Mouse (Mus musculus): ENCODE results near the gene Pde6d. TPM values are rescaled to one million over a fixed set of nuclear protein-coding genes. Genes with fewer than 3 reads are reported as not detected.
A peak's percentile ranks its signal among the peaks of the same experiment; 100 is the strongest.
"Not testable (repeated sequence)": the region's sequence is repeated elsewhere in the genome, so short reads cannot be mapped to it uniquely, and the experiment has no call there.

Gene Pde6d
- polyA plus RNA-seq, 1 experiment from 2014 or later: 31.5 TPM

DNA sequence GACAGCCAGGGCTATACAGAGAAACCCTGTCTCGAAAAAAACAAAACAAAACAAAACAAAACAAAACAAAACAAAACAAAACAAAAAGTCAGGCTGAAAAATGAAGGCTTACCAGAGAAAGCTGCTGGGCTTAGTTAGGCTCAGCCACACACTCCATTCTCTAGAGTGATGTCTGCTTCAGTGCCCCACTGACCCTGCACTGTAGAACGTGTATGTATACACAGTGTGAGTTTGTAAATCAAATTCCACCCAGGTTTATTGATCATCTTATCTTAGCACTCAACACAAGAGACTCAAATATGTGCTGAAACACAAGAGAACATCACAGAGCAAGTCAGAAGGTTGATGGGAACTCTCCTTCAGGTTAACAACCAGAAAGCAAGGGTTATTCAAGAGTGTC lies 14.0 kb downstream of the Pde6d start:
- no peaks in the 10 kb centered on the region for H3K9me3 ChIP-seq (replicated peaks)
- peaks cover 7% of the 10 kb centered on the region; the same call in 1 of the 2 replicates for H3K4me1 ChIP-seq (replicated peaks)
- no peak for ATAC-seq (ENCODE audit: low read depth)
- H3K4me3 ChIP-seq (replicated peaks): no peak overlapping the region
- no peak overlapping the region for H3K4me2 ChIP-seq
- 65% methylated on average over 2 of the region's 2 CpGs for WGBS (ENCODE audit: insufficient replicate concordance)
- H3K36me3 ChIP-seq: no peaks in the 10 kb centered on the region; the same call in 1 of the 2 replicates
- no peaks in the 10 kb centered on the region for H3K27me3 ChIP-seq
- H3K27ac ChIP-seq: no peak overlapping the region
- no peak for DNase-seq
- H3K9ac ChIP-seq: no peak overlapping the region

- H3K4me2 ChIP-seq: no peak overlapping the region
- H3K9ac ChIP-seq: no peak overlapping the region
- 53% methylated on average over 2 of the region's 2 CpGs for WGBS (ENCODE audit: insufficient replicate concordance)
- no peaks in the 10 kb centered on the region; the same call in 1 of the 2 replicates for H3K36me3 ChIP-seq
- no peak overlapping the region for H3K4me3 ChIP-seq (replicated peaks)
- ATAC-seq (ENCODE audit: low read depth): peak; percentile 41; the same call in 1 of the 2 replicates
- H3K27ac ChIP-seq: no peak overlapping the region
- no peak for DNase-seq
- no peaks in the 10 kb centered on the region for H3K27me3 ChIP-seq
- peaks cover 21% of the 10 kb centered on the region for H3K4me1 ChIP-seq (replicated peaks)
- no peaks in the 10 kb centered on the region for H3K9me3 ChIP-seq (replicated peaks)
Observed at GRCm38 (mm10) chr1:86562663-86563062, 19.8 kb downstream of the Pde6d start.

- H3K4me3 ChIP-seq (replicated peaks): no peak overlapping the region
- WGBS (ENCODE audit: insufficient replicate concordance): 72% methylated on average over 3 of the region's 3 CpGs
- H3K27me3 ChIP-seq: no peaks in the 10 kb centered on the region
- H3K27ac ChIP-seq: no peak overlapping the region
- ATAC-seq (ENCODE audit: low read depth): no peak
- H3K4me2 ChIP-seq: no peak overlapping the region
- H3K9me3 ChIP-seq (replicated peaks): no peaks in the 10 kb centered on the region
- H3K4me1 ChIP-seq (replicated peaks): peaks cover 20% of the 10 kb centered on the region
- DNase-seq: no peak
- H3K36me3 ChIP-seq: peaks cover 5% of the 10 kb centered on the region
- H3K9ac ChIP-seq: no peak overlapping the region
Observed at GRCm38 (mm10) chr1:86559232-86559631, 23.2 kb downstream of the Pde6d start.

GRCm38 (mm10) chr1:86557872-86558271 lies 24.6 kb downstream of the Pde6d start:
- peak; percentile 18 for DNase-seq
- 27% methylated on average over 7 of the region's 7 CpGs for WGBS (ENCODE audit: insufficient replicate concordance)
- ATAC-seq (ENCODE audit: low read depth): peak; percentile 64

DNA sequence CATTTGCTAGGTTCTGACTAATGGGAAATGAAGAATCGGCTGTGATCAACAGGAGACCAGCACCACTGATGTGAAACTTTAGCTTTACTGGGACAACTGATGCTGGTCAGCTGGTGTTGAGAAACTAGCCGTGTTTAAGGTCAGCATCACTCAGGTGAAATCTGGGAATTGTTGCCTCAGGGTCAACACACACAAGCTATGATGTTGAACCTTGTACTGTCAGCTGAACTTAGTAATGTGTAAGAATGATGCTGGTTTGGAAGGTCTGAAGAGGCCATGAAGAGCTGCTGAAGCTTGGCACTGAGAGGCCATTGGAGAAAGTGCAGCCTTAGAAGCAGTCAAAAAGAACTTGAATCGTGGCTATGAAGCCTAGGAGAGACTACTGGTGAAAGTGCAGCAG lies 26.8 kb downstream of the Pde6d start:
- Histone ChIP-seq H3K9ac (no peak overlapping the region), H3K4me1 (replicated peaks) (peaks cover 30% of the 10 kb centered on the region), H3K27ac (no peak overlapping the region), H3K4me3 (replicated peaks) (no peak overlapping the region), H3K4me2 (no peak overlapping the region), H3K9me3 (replicated peaks) (no peaks in the 10 kb centered on the region), H3K27me3 (no peaks in the 10 kb centered on the region), H3K36me3 (peaks cover 5% of the 10 kb centered on the region)
- no peak for ATAC-seq (ENCODE audit: low read depth)
- 77% methylated on average over 3 of the region's 3 CpGs for WGBS (ENCODE audit: insufficient replicate concordance)
- DNase-seq: no peak

More at GRCm38 (mm10) chr1:86557872-86558271, 24.6 kb downstream of the Pde6d start:
- peaks cover 5% of the 10 kb centered on the region for H3K36me3 ChIP-seq
- H3K27ac ChIP-seq: peak overlapping the region; percentile 50
- no peaks in the 10 kb centered on the region for H3K27me3 ChIP-seq
- H3K4me1 ChIP-seq (replicated peaks): peaks cover 20% of the 10 kb centered on the region
- peak overlapping the region; percentile 28; the same call in 1 of the 2 replicates for H3K9ac ChIP-seq
- no peak overlapping the region for H3K4me3 ChIP-seq (replicated peaks)
- H3K9me3 ChIP-seq (replicated peaks): no peaks in the 10 kb centered on the region
- peak overlapping the region; percentile 29 for H3K4me2 ChIP-seq

- ATAC-seq (ENCODE audit: low read depth) (no peak), DNase-seq (no peak)
- H3K4me1 ChIP-seq (replicated peaks): peaks cover 21% of the 10 kb centered on the region
- H3K9me3 ChIP-seq (replicated peaks): no peaks in the 10 kb centered on the region
- no peak overlapping the region for H3K4me3 ChIP-seq (replicated peaks)
- H3K27ac ChIP-seq: no peak overlapping the region
- H3K36me3 ChIP-seq: peaks cover 4% of the 10 kb centered on the region
- no peak overlapping the region for H3K9ac ChIP-seq
- H3K4me2 ChIP-seq: no peak overlapping the region
- 84% methylated on average over 2 of the region's 2 CpGs for WGBS (ENCODE audit: insufficient replicate concordance)
- H3K27me3 ChIP-seq: no peaks in the 10 kb centered on the region
Observed at GRCm38 (mm10) chr1:86551877-86552276, 30.6 kb downstream of the Pde6d start.

GRCm38 (mm10) chr1:86551299-86551698 lies 31.1 kb downstream of the Pde6d start:
- Histone ChIP-seq H3K4me2 (no peak overlapping the region), H3K36me3 (peaks cover 4% of the 10 kb centered on the region; the same call in 1 of the 2 replicates), H3K4me1 (replicated peaks) (peaks cover 21% of the 10 kb centered on the region), H3K9ac (no peak overlapping the region), H3K27ac (no peak overlapping the region), H3K4me3 (replicated peaks) (no peak overlapping the region), H3K27me3 (no peaks in the 10 kb centered on the region), H3K9me3 (replicated peaks) (no peaks in the 10 kb centered on the region)
- no peak for ATAC-seq (ENCODE audit: low read depth)
- DNase-seq: no peak
- WGBS (ENCODE audit: insufficient replicate concordance): 57% methylated on average over 4 of the region's 4 CpGs

DNA sequence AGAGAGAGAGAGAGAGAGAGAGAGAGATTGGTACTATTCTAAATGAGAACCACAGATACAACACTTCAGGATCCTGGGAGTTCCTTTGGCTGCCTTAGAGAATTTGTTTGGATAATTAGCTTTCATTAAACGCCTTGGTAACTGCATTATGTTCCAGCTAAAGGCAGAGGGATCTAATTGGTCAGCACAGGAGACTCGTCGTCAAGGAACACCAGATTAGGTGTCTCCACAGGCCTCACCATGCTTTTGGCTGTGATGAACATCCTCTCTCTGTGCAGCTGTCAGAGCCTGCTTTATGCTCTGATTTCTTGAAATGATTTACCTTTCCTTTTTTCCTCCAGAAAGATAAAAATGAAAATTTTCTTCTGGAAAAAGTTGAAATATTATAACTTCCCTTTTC lies 35.6 kb downstream of the Pde6d start:
- Histone ChIP-seq H3K4me3 (replicated peaks) (no peak overlapping the region), H3K9ac (no peak overlapping the region), H3K4me2 (no peak overlapping the region), H3K4me1 (replicated peaks) (peaks cover 24% of the 10 kb centered on the region), H3K36me3 (peaks cover 42% of the 10 kb centered on the region), H3K27me3 (no peaks in the 10 kb centered on the region), H3K27ac (no peak overlapping the region), H3K9me3 (replicated peaks) (no peaks in the 10 kb centered on the region)
- 70% methylated on average over 3 of the region's 3 CpGs for WGBS (ENCODE audit: insufficient replicate concordance)
- DNase-seq (no peak), ATAC-seq (ENCODE audit: low read depth) (no peak)

GRCm38 (mm10) chr1:86542584-86542983 lies 39.8 kb downstream of the Pde6d start:
- Histone ChIP-seq H3K4me2 (no peak overlapping the region), H3K4me3 (replicated peaks) (no peak overlapping the region), H3K27me3 (no peaks in the 10 kb centered on the region), H3K4me1 (replicated peaks) (peaks cover 11% of the 10 kb centered on the region), H3K36me3 (peaks cover 44% of the 10 kb centered on the region), H3K9me3 (replicated peaks) (no peaks in the 10 kb centered on the region), H3K27ac (peak overlapping the region; percentile 50; the same call in 1 of the 2 replicates), H3K9ac (no peak overlapping the region)
- WGBS (ENCODE audit: insufficient replicate concordance): 29% methylated on average over 2 of the region's 2 CpGs
- DNase-seq: no peak
- ATAC-seq (ENCODE audit: low read depth): peak; percentile 56

GRCm38 (mm10) chr1:86539583-86539982 lies 42.8 kb downstream of the Pde6d start:
- WGBS (ENCODE audit: insufficient replicate concordance): 76% methylated on average over 12 of the region's 12 CpGs
- ATAC-seq (ENCODE audit: low read depth); H3K4me3 ChIP-seq (replicated peaks); H3K9ac ChIP-seq; H3K27me3 ChIP-seq; H3K9me3 ChIP-seq (replicated peaks); H3K27ac ChIP-seq; H3K4me2 ChIP-seq; DNase-seq: not testable (repeated sequence)
- Histone ChIP-seq H3K4me1 (replicated peaks) (peaks cover 11% of the 10 kb centered on the region), H3K36me3 (peaks cover 29% of the 10 kb centered on the region)

GRCm38 (mm10) chr1:86538383-86538782 lies 44.0 kb downstream of the Pde6d start:
- peak; percentile 20 for DNase-seq
- 70% methylated on average over 3 of the region's 3 CpGs for whole genome bisulfite sequencing (ENCODE audit: insufficient replicate concordance)
- H3K36me3 ChIP-seq: peaks cover 22% of the 10 kb centered on the region

DNA sequence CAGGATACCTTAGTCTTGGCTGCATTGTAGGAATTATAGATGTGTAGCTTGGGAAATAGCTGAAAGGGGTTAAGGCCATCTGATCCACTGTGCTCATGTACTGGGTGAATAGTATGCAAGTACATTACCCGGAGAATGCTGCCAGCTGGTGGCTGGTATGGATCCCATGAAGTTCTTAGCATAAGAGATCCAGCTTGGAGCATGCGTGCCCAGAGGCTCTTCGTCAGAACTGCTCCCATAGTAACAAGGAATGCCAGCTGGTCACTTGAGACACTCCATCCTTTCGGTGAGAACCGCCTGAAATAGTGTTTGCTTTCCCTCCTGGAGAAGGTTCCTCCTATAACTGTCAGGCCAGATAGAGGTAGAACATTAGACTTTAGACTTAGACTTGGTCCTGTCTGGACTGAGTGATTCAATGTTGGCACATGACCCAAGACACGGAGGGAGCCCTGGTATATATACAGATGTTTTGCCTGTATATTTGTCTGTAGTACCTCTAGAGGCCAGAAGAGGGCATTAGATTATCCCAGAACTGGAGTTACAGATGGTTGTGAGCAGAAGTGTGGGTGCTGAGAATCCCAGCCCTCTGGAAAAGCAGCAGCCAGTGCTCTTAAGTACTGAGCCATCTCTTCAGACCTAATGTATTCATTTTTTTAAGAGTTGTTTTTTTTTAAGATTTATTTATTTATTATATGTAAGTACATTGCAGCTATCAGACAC lies 48.9 kb downstream of the Pde6d start:
- DNase-seq (no peak), ATAC-seq (ENCODE audit: low read depth) (no peak)
- no peaks in the 10 kb centered on the region for H3K27me3 ChIP-seq
- no peak overlapping the region for H3K4me2 ChIP-seq
- no peak overlapping the region for H3K4me3 ChIP-seq (replicated peaks)
- peaks cover 40% of the 10 kb centered on the region for H3K4me1 ChIP-seq (replicated peaks)
- no peak overlapping the region for H3K9ac ChIP-seq
- H3K27ac ChIP-seq: no peak overlapping the region
- 87% methylated on average over 6 of the region's 6 CpGs for WGBS (ENCODE audit: insufficient replicate concordance)
- no peaks in the 10 kb centered on the region for H3K9me3 ChIP-seq (replicated peaks)
- peaks cover 33% of the 10 kb centered on the region for H3K36me3 ChIP-seq

More at GRCm38 (mm10) chr1:86538383-86538782, 44.0 kb downstream of the Pde6d start:
- Histone ChIP-seq H3K27me3 (no peaks in the 10 kb centered on the region), H3K4me3 (replicated peaks) (no peak overlapping the region), H3K27ac (no peak overlapping the region), H3K9ac (no peak overlapping the region), H3K9me3 (replicated peaks) (no peaks in the 10 kb centered on the region), H3K4me1 (replicated peaks) (peaks cover 14% of the 10 kb centered on the region), H3K4me2 (no peak overlapping the region)
- ATAC-seq (ENCODE audit: low read depth): no peak

All from liver, embryonic 13.5 days (tissue).